Mouse (Mus musculus): ENCODE measurements around the gene Fam222a.

The Fam222a gene

DNA sequence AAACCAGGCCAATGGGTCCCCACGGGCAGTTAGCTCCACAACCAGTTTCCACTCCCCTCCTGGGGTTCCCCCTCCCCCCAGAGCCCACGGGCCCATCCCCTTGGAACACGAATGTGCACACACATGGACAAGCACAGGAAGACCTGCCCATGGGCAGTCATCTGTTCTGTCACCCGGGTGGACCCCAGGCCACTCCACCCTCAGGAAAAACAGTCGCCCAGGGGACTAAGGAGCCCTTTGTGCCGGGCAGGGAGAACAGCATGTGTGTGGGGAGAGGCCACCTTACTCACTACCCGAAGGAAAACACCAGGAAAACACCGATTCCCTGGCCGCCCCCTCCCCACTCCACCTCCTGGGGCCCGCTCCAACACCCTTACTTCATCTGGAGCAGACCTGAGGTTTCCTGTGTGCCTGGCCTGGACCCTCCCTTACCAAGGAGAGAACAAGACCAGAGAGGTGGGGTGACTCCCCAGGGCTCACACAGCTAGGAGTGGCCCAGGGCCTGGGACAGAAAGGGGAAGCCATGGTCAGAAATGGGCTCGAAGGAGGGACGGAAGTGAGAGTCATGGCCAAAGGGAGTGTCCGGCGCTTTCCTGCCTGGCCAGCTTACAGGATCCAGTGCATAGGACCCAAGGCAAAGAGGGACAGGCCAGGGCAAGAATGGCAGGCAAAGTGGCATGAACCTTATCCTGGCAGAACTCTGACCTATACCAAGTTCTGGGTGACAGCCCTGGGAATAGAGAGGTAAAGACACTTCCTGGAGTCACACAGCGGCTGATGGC, 86.0 kb downstream of the Fam222a start:
- in situ Hi-C loops (cut with MseI, MboI) = no loop called here

DNA sequence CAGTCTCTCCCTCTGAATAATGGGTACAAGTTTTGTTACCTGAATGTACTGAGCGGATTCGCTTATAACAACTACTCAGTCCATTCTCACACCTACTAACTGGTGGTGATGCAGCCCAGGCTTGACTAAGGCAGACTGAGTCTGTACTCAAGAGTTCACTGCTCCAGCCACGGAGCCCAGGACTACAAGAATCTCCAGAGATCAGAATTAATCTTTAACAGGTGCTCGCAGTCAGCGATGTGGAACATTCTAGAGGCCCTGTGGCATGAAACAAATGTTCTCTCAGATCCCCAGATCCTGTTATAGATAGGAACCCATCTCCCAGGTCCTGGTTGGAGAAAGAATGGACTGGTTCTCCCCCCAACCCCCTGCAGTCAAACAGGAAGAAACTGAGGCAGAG, 87.9 kb downstream of the Fam222a start:
- in situ Hi-C loops (cut with MseI, MboI) = no loop called here

DNA sequence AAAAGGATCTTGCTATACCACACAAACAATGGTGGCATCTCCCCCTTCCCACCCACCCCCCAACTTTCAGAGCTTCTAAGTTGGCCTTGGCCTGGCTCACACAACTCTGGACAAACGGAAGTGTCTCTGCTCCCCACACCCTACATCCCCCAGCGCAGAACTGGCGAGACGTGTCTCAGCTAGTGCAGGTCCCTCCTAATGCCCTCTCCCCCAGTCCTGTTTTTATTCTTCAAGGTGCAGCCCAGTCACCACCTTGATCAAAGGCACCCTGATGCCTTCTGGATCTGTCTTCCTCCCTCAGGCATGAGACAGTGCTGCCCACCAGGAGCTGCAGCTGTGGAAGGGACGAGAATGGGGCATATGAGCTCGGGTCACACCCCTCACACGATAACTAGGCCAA, 88.5 kb downstream of the Fam222a start:
- in situ Hi-C loops (cut with MseI, MboI) = no loop called here

DNA sequence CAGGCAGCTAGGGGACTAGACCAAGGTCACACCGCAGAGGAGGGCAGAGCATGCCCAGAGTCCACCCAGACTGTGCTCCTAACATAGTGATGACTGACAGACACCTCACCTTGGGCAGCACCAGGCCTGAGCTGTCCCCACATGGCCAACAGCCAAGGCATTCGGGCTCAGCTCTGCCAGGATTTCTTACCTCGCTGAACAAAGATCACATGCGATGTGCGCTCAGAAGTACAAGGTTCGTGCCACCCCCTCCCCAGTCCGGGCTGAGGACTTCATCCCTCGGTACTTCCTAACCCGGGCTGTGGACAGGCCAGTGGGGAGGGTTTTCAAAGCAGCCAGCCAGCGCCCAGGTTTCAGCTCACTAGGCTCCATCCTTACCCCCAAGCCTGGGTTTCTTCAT, 89.6 kb downstream of the Fam222a start:
- in situ Hi-C loops (cut with MseI, MboI) = no loop called here

DNA sequence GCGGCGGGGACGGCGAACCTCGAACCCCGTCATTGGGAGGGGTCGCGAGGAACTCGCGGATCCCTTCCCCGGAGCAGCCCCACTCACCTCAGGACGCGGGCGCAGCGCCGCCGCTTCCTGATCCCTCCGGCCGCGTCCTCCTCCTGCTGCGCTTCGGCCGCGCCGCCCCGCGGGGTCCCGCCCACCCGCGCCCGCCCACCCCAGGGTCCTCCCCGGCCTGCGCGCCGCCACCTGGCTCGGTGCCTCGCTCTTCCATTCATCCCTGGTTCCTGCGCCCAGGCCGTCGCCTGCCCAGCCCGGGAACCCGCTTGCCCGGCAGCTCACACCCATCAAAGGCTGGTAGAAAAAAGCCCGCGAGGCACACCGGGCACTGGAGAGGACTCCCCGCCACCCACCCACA, 90.4 kb downstream of the Fam222a start, which contains the start of gene Trpv4:
Trpv4 (minus strand) TSS at position 167 of the 400 bp plus-strand sequence.
- in situ Hi-C loops (cut with MseI, MboI) = no loop called here

DNA sequence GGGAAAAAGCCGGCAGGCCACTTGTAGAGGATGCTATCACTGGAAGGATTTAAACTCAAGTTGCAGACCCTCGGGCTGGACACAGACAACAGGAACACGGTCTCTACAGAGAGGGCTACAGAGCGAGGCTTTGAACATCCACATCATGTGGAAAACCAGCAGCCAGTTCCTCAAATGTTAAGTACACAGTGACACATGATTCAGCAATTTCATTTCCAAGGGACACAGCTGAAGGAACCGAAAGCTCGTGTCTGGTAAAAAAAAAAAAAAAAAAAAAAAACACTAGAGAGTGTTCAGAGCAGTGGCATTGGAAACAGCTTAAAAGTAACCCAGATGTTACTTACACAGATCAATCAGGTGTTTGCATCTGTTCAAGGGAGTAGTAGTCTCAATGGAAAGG, 93.2 kb downstream of the Fam222a start:
- in situ Hi-C loops (cut with MseI, MboI) = no loop called here

Data from mouse trophoblast stem cell (cell line).